In genomic region chr2:65893241-65893640, GRCm38 (mm10) we compare ENCODE assay signal across 16 mouse cellular contexts. TPM values are rescaled to one million over a fixed set of nuclear protein-coding genes. Genes with fewer than 3 reads are reported as not detected.
"Had no signal": no experiment of that assay in that cellular context is flagged by ENCODE, and none has a peak within 500 bp of the region (broad histone marks: within the 10 kb centered on the region; RNA-seq: fewer than 3 reads in every experiment).

No protein-coding gene starts in this region.

- H3K9ac ChIP-seq: kidney, embryonic 15.5 days; limb, embryonic 15.5 days; lung, embryonic 14.5 days; neural tube, embryonic 12.5 days had no signal

- H3K9me3 ChIP-seq: kidney, embryonic 15.5 days; limb, embryonic 15.5 days; midbrain, embryonic 10.5 days; neural tube, embryonic 12.5 days had no signal

- DNase-seq: kidney, adult 2 months; kidney, postnatal 14 days; lung, embryonic 14.5 days; lung, postnatal 10 days; lung, postnatal 4 days; midbrain, embryonic 14.5 days; thymus, postnatal 4 days had no signal

- H3K27ac ChIP-seq: kidney, embryonic 15.5 days; limb, embryonic 15.5 days; midbrain, embryonic 10.5 days; neural tube, embryonic 12.5 days; stomach, postnatal 0 days had no signal

- H3K4me1 ChIP-seq: limb, embryonic 15.5 days had no signal

- H3K27me3 ChIP-seq: kidney, embryonic 15.5 days; limb, embryonic 15.5 days; neural tube, embryonic 12.5 days had no signal

- H3K4me2 ChIP-seq: kidney, embryonic 15.5 days; limb, embryonic 15.5 days; lung, embryonic 14.5 days; neural tube, embryonic 12.5 days had no signal

- H3K36me3 ChIP-seq: kidney, embryonic 15.5 days; limb, embryonic 15.5 days; midbrain, embryonic 10.5 days; neural tube, embryonic 12.5 days had no signal

- H3K4me3 ChIP-seq: kidney, embryonic 15.5 days; left cerebral cortex, adult 2 months; limb, embryonic 15.5 days; midbrain, embryonic 10.5 days; neural tube, embryonic 12.5 days had no signal

RNA-seq across cellular contexts. Expression of gene Csrnp3, which starts 47.7 kb away (rescaled TPM):
- total RNA-seq: megakaryocyte, adult 5-6 weeks; monocyte, adult 5-6 weeks; neutrophil, adult 5-6 weeks had no signal
